Mouse (Mus musculus): ENCODE measurements at regions not wholly inside any gene's neighbourhood (a gene's known extent, or its start where the extent isn't known, plus 50 kb on each side); places are given as distances from the start of the nearest gene placed in this dataset.

DNA sequence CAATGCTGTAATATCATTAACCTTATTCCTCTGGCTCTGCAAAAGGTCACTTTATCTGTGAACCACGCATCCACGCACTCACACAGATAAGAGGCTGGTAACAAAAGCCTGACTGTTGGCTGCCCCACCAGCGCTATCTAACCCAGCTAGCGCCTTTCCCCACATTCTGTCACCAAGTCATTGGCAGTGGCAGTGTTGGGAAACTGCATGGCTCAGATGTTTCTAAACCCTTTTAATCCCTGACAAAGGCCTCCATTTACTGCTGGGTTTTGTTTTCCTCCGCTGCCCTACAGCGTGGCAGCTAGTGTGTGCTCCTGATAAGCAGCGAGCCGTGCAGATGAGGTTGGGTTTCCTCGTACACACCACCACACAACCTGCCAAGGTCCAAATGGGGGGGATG, 55.7 kb downstream of the Id4 start:
- H3K36me3 ChIP-seq (ENCODE audit: control insufficient read depth, insufficient read depth, low read length): no peaks in the 10 kb centered on the region
- WGBS: 70% methylated on average over 9 of the region's 9 CpGs
- no peaks in the 10 kb centered on the region for H3K9me3 ChIP-seq (ENCODE audit: control insufficient read depth, low read length)
- H3K9ac ChIP-seq (ENCODE audit: low read depth, low read length, severe bottlenecking): no peak overlapping the region
- H3K27me3 ChIP-seq (ENCODE audit: control insufficient read depth, insufficient read depth, low read length): no peaks in the 10 kb centered on the region
- H3K4me1 ChIP-seq (ENCODE audit: control insufficient read depth, insufficient read depth, low read length): 0 out of 2 replicates have a peak, but pooled peaks cover 4% of the 10 kb centered on the region
- no peak for ATAC-seq (ENCODE audit: low FRiP score, low read depth)
- TF ChIP-seq POLR2A (IDR thresholded peaks at IDR 0.05; ENCODE audit: borderline replicate concordance, extremely low read depth, insufficient read depth, insufficient read length): no peak
- no peak overlapping the region for H3K27ac ChIP-seq (replicated peaks; ENCODE audit: low read depth, low read length)
- H3K4me3 ChIP-seq (replicated peaks; ENCODE audit: low read length): no peak overlapping the region
- DNase-seq (ENCODE audit: low spot score): no peak
- H3K4me2 ChIP-seq (replicated peaks; ENCODE audit: low read depth, low read length, severe bottlenecking): no peak overlapping the region

DNA sequence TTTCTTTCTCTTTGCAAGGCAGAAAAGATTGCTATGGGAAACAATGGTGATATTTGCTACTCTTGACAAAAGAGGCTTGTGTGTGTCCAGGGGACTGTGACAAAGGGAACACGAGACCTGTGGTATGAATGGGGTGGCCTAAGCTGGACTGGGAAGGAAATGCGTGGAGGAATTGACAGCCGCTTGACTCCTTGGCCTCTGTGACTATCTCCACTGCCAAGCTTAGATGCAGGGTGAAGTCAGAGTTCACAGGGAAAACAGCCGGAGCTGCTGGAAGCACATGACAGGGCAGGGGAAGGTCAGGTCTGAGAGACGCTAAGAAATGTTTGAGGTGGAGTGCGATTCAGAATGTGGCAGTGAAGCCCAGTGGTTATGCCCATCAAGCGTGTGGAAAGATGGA, 56.4 kb downstream of the Id4 start:
- ATAC-seq (ENCODE audit: low FRiP score, low read depth) (no peak), DNase-seq (ENCODE audit: low spot score) (no peak)
- TF ChIP-seq POLR2A (IDR thresholded peaks at IDR 0.05; ENCODE audit: borderline replicate concordance, extremely low read depth, insufficient read depth, insufficient read length): no peak
- H3K4me3 ChIP-seq (replicated peaks; ENCODE audit: low read length): no peak overlapping the region
- no peaks in the 10 kb centered on the region for H3K36me3 ChIP-seq (ENCODE audit: control insufficient read depth, insufficient read depth, low read length)
- H3K9me3 ChIP-seq (ENCODE audit: control insufficient read depth, low read length): no peaks in the 10 kb centered on the region
- no peak overlapping the region for H3K27ac ChIP-seq (replicated peaks; ENCODE audit: low read depth, low read length)
- no peak overlapping the region for H3K4me2 ChIP-seq (replicated peaks; ENCODE audit: low read depth, low read length, severe bottlenecking)
- H3K9ac ChIP-seq (ENCODE audit: low read depth, low read length, severe bottlenecking): no peak overlapping the region
- no peaks in the 10 kb centered on the region for H3K27me3 ChIP-seq (ENCODE audit: control insufficient read depth, insufficient read depth, low read length)
- 0 out of 2 replicates have a peak, but pooled peaks cover 4% of the 10 kb centered on the region for H3K4me1 ChIP-seq (ENCODE audit: control insufficient read depth, insufficient read depth, low read length)
- WGBS: 77% methylated on average over 7 of the region's 7 CpGs

DNA sequence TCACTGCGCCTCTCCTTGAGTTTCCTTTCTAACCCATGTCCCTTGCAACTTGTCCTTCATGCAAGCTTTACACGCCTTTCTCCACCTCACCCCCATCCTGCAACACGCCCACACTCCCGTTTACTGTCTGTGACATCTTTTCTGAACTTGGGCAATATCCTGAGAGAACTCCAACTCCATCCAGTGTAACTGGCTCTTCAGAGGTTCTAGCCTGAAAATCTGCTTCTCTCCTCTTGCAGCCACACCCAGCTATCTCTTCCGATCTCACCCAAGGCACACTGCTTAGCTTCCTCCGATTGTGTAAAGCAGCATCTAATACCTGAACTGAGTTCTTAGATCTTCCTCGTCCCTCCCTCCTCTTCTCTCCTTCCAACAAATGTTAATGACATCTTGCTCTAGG, 58.0 kb downstream of the Id4 start:
- ATAC-seq (ENCODE audit: low FRiP score, low read depth): no peak
- 79% methylated on average over 7 of the region's 7 CpGs for WGBS
- H3K36me3 ChIP-seq (ENCODE audit: control insufficient read depth, insufficient read depth, low read length): no peaks in the 10 kb centered on the region
- H3K9me3 ChIP-seq (ENCODE audit: control insufficient read depth, low read length): no peaks in the 10 kb centered on the region
- no peak for DNase-seq (ENCODE audit: low spot score)
- no peak for TF ChIP-seq POLR2A (IDR thresholded peaks at IDR 0.05; ENCODE audit: borderline replicate concordance, extremely low read depth, insufficient read depth, insufficient read length)
- 0 out of 2 replicates have a peak, but pooled peaks cover 4% of the 10 kb centered on the region for H3K4me1 ChIP-seq (ENCODE audit: control insufficient read depth, insufficient read depth, low read length)
- no peak overlapping the region for H3K9ac ChIP-seq (ENCODE audit: low read depth, low read length, severe bottlenecking)
- H3K27me3 ChIP-seq (ENCODE audit: control insufficient read depth, insufficient read depth, low read length): no peaks in the 10 kb centered on the region
- H3K4me2 ChIP-seq (replicated peaks; ENCODE audit: low read depth, low read length, severe bottlenecking): no peak overlapping the region
- no peak overlapping the region for H3K4me3 ChIP-seq (replicated peaks; ENCODE audit: low read length)
- H3K27ac ChIP-seq (replicated peaks; ENCODE audit: low read depth, low read length): no peak overlapping the region

DNA sequence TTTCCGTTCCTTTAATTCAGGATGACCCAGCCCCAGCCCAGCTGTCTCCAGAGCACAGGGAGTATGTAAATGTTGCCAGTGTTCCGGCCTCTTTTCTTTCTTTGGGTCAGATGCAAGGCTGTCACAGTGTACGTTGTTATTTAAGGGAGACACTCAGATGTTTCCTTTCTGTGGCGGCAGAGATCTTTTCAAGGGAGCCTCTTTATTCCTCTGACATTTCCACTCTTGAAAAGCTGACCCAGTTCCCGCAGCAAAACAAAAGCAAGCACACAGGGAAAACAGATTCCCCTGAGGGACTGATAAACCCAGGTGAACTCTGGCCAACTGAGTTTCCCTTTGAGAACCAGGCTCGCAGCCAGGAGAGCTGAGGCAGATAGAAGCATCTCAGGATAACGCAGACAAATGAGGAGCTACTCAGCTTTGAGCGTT, 63.3 kb downstream of the Id4 start:
- no peak for ATAC-seq (ENCODE audit: low FRiP score, low read depth)
- no peak overlapping the region for H3K27ac ChIP-seq (replicated peaks; ENCODE audit: low read depth, low read length)
- no peak overlapping the region for H3K9ac ChIP-seq (ENCODE audit: low read depth, low read length, severe bottlenecking)
- no peaks in the 10 kb centered on the region for H3K27me3 ChIP-seq (ENCODE audit: control insufficient read depth, insufficient read depth, low read length)
- 0 out of 2 replicates have a peak, but pooled peaks cover 4% of the 10 kb centered on the region for H3K4me1 ChIP-seq (ENCODE audit: control insufficient read depth, insufficient read depth, low read length)
- no peak overlapping the region for H3K4me3 ChIP-seq (replicated peaks; ENCODE audit: low read length)
- H3K9me3 ChIP-seq (ENCODE audit: control insufficient read depth, low read length): no peaks in the 10 kb centered on the region
- WGBS: 28% methylated on average over 8 of the region's 8 CpGs
- no peak for DNase-seq (ENCODE audit: low spot score)
- TF ChIP-seq POLR2A (IDR thresholded peaks at IDR 0.05; ENCODE audit: borderline replicate concordance, extremely low read depth, insufficient read depth, insufficient read length): no peak
- H3K4me2 ChIP-seq (replicated peaks; ENCODE audit: low read depth, low read length, severe bottlenecking): no peak overlapping the region
- no peaks in the 10 kb centered on the region for H3K36me3 ChIP-seq (ENCODE audit: control insufficient read depth, insufficient read depth, low read length)

DNA sequence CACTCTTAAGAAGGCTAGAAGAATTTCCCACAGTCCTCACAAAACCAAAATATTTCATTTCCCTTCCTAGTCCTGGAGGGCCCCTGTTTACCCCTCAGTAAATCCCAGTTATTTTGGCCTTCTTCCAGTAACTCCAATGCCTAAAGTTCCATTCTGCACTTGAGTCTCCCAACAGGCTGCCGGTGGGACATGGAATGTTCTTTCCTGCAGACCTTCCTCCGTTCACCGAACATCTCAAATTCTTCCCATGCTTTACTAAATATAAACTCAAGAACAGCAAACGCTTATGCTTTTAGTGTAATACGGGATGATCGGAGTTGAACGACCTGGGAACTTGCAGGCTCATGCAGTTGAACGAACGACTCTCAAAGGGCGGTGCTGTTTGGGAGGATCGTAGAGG, 69.6 kb downstream of the Id4 start:
- no peaks in the 10 kb centered on the region for H3K27me3 ChIP-seq (ENCODE audit: control insufficient read depth, insufficient read depth, low read length)
- H3K9ac ChIP-seq (ENCODE audit: low read depth, low read length, severe bottlenecking): no peak overlapping the region
- peaks cover 3% of the 10 kb centered on the region; the same call in 1 of the 2 replicates for H3K4me1 ChIP-seq (ENCODE audit: control insufficient read depth, insufficient read depth, low read length)
- DNase-seq (ENCODE audit: low spot score) (no peak), ATAC-seq (ENCODE audit: low FRiP score, low read depth) (no peak)
- H3K4me2 ChIP-seq (replicated peaks; ENCODE audit: low read depth, low read length, severe bottlenecking): no peak overlapping the region
- 61% methylated on average over 11 of the region's 11 CpGs for WGBS
- TF ChIP-seq POLR2A (IDR thresholded peaks at IDR 0.05; ENCODE audit: borderline replicate concordance, extremely low read depth, insufficient read depth, insufficient read length): no peak
- H3K4me3 ChIP-seq (replicated peaks; ENCODE audit: low read length): no peak overlapping the region
- no peak overlapping the region for H3K27ac ChIP-seq (replicated peaks; ENCODE audit: low read depth, low read length)
- no peaks in the 10 kb centered on the region for H3K36me3 ChIP-seq (ENCODE audit: control insufficient read depth, insufficient read depth, low read length)
- H3K9me3 ChIP-seq (ENCODE audit: control insufficient read depth, low read length): no peaks in the 10 kb centered on the region

DNA sequence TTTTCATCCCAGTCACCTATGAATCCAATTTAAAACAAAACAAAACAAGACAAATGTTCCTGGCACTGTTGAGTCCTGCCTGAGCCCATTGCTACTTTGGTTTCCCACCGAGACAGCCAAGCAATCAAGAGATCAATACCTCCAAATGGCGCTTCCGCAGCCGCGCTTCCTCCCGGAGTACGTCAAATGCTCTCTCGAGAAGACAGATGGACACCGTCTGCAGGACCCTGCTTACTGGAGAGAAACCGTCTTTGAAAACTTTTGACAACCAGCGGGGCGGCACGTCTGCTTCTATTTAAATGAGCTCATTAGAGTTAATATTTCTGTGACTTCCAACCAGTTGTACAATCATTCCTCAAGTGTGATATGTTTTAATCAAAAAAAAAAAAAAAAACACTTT, 75.1 kb downstream of the Id4 start:
- Histone ChIP-seq H3K4me3 (replicated peaks; ENCODE audit: low read length) (no peak overlapping the region), H3K27ac (replicated peaks; ENCODE audit: low read depth, low read length) (no peak overlapping the region), H3K36me3 (ENCODE audit: control insufficient read depth, insufficient read depth, low read length) (no peaks in the 10 kb centered on the region), H3K4me1 (ENCODE audit: control insufficient read depth, insufficient read depth, low read length) (no peaks in the 10 kb centered on the region), H3K27me3 (ENCODE audit: control insufficient read depth, insufficient read depth, low read length) (no peaks in the 10 kb centered on the region), H3K9ac (ENCODE audit: low read depth, low read length, severe bottlenecking) (no peak overlapping the region), H3K4me2 (replicated peaks; ENCODE audit: low read depth, low read length, severe bottlenecking) (no peak overlapping the region), H3K9me3 (ENCODE audit: control insufficient read depth, low read length) (no peaks in the 10 kb centered on the region)
- 48% methylated on average over 13 of the region's 13 CpGs for WGBS
- TF ChIP-seq POLR2A (IDR thresholded peaks at IDR 0.05; ENCODE audit: borderline replicate concordance, extremely low read depth, insufficient read depth, insufficient read length): no peak
- ATAC-seq (ENCODE audit: low FRiP score, low read depth) (no peak), DNase-seq (ENCODE audit: low spot score) (no peak)
